Mouse (Mus musculus) intestine, embryonic 14.5 days (tissue): ENCODE measurements around the gene Fscn3. TPM values are rescaled to one million over a fixed set of nuclear protein-coding genes. Genes with fewer than 3 reads are reported as not detected.

Experiments used
- ATAC-seq: fragments of 200-750 bp; cut with Nextera tagmentation; replicated peaks from 2 replicates; pipeline ENCODE4 v1.8.0; 2017; ENCODE audit warnings: low read depth, moderate number of reproducible peaks, moderate TSS enrichment, moderate library complexity; ENCODE audit not compliant: low FRiP score, low TSS enrichment
- DNase-seq: peaks from one replicate; pipeline ENCODE4 v3.0.0-alpha.2; 2018; ENCODE audit warnings: low spot score
- H3K27ac ChIP-seq: fragments of 300-500 bp; sonication (generic); 2 replicates; pipeline ENCODE4 v1.5.1; 2014; ENCODE audit warnings: low read depth, mild to moderate bottlenecking, control low read depth
- H3K27me3 ChIP-seq: fragments of 300-500 bp; sonication (generic); replicated peaks from 2 replicates; pipeline ENCODE4 v1.6.1; 2014; ENCODE audit warnings: low read length, control low read depth; ENCODE audit not compliant: control insufficient read depth, insufficient read depth
- H3K36me3 ChIP-seq: fragments of 300-500 bp; sonication (generic); 2 replicates; pipeline ENCODE4 v1.6.1; 2014; ENCODE audit warnings: low read length, control low read depth; ENCODE audit not compliant: control insufficient read depth, insufficient read depth
- H3K4me1 ChIP-seq: fragments of 300-500 bp; sonication (generic); replicated peaks from 2 replicates; pipeline ENCODE4 v1.6.1; 2014; ENCODE audit warnings: low read length, control low read depth, mixed read lengths; ENCODE audit not compliant: control insufficient read depth, insufficient read depth
- H3K4me2 ChIP-seq: fragments of 300-500 bp; sonication (generic); 2 replicates; pipeline ENCODE4 v1.6.1; 2014; ENCODE audit warnings: low read length
- H3K4me3 ChIP-seq: fragments of 300-500 bp; sonication (generic); 2 replicates; pipeline ENCODE4 v1.5.1; 2014; ENCODE audit warnings: low read depth, low read length, control low read depth, mixed read lengths
- H3K9ac ChIP-seq: fragments of 300-500 bp; sonication (generic); 2 replicates; pipeline ENCODE4 v1.6.1; 2014; ENCODE audit warnings: mild to moderate bottlenecking, low read length
- H3K9me3 ChIP-seq: fragments of 300-500 bp; sonication (generic); 2 replicates; pipeline ENCODE4 v1.6.1; 2016; ENCODE audit warnings: low read length, control low read depth; ENCODE audit not compliant: control insufficient read depth
- WGBS: fragments of 180-500 bp; shearing (Covaris S2); extraction: QIAGEN DNeasy Blood & Tissue Kit; methylation state at CpG from one replicate; pipeline ENCODE4 v1.1.7; 2014; 5-methylcytosine and 5-hydroxymethylcytosine counted together
- polyA plus RNA-seq: library from polyadenylated mRNA; unstranded; fragments of >200 nt; fragmentation: Nextera tagmentation; extraction: Ambion mirVana; gene quantifications from 2 replicates; pipeline ENCODE4 v1.2.1, GENCODE M21; 2014

The Fscn3 gene
- polyA plus RNA-seq = not detected in 2 replicates

- Histone ChIP-seq H3K4me2 (no peak within 1 kb of the TSS), H3K9ac (no peak within 1 kb of the TSS), H3K27me3 (no peaks in the 10 kb centered on the region), H3K4me1 (peaks cover 10% of the 10 kb centered on the region; the same call in 1 of the 2 replicates), H3K9me3 (no peaks in the 10 kb centered on the region), H3K36me3 (peaks cover 18% of the 10 kb centered on the region), H3K27ac (no peak within 1 kb of the TSS), H3K4me3 (no peak within 1 kb of the TSS)
- 83% methylated on average over 3 of the region's 3 CpGs for WGBS
- DNase-seq (no peak), ATAC-seq (no peak)
Measured at GRCm38 (mm10) chr6:28427096-28427839, at the start of gene Fscn3. Fscn3 (plus strand) TSS chr6:28427789.

GRCm38 (mm10) chr6:28381983-28382382, 45.6 kb upstream of the Fscn3 start:
- WGBS = 49% methylated on average over 4 of the region's 4 CpGs
- H3K9ac ChIP-seq = no peak overlapping the region
- H3K4me2 ChIP-seq = no peak overlapping the region
- ATAC-seq (no peak), DNase-seq (no peak)
- H3K4me1 ChIP-seq = no peaks in the 10 kb centered on the region
- no peaks in the 10 kb centered on the region for H3K9me3 ChIP-seq
- H3K4me3 ChIP-seq = no peak overlapping the region
- H3K27ac ChIP-seq = no peak overlapping the region
- no peaks in the 10 kb centered on the region for H3K36me3 ChIP-seq
- H3K27me3 ChIP-seq = no peaks in the 10 kb centered on the region

GRCm38 (mm10) chr6:28385169-28385568, 42.4 kb upstream of the Fscn3 start:
- Histone ChIP-seq H3K27me3 (no peaks in the 10 kb centered on the region), H3K9ac (no peak overlapping the region), H3K4me1 (no peaks in the 10 kb centered on the region), H3K4me3 (no peak overlapping the region), H3K9me3 (no peaks in the 10 kb centered on the region), H3K36me3 (no peaks in the 10 kb centered on the region), H3K27ac (no peak overlapping the region), H3K4me2 (no peak overlapping the region)
- WGBS = 75% methylated on average over 3 of the region's 3 CpGs
- no peak for DNase-seq
- no peak for ATAC-seq

DNA sequence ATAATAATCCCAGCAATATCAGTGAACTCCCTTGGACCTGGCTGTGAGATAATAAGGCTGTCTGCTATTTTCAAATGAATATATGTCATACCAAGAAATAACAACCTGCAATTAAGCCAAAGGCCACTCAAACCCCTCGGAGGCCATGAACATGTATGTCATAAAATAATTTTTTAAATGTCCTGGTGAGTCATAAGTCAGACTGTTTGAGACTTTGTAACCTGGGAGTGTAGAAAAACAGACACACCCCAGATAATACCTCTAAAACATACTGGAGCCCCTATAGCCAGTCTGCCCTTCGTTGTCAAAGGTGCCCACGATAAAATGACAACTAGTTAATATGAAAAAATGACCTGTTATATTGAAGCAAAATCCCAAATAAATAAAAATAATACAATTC, 38.6 kb upstream of the Fscn3 start:
- no peaks in the 10 kb centered on the region for H3K36me3 ChIP-seq
- no peaks in the 10 kb centered on the region for H3K9me3 ChIP-seq
- no peak overlapping the region for H3K9ac ChIP-seq
- H3K4me3 ChIP-seq = no peak overlapping the region
- ATAC-seq = no peak
- 83% methylated on average over 3 of the region's 3 CpGs for WGBS
- H3K4me1 ChIP-seq = no peaks in the 10 kb centered on the region
- no peak for DNase-seq
- no peak overlapping the region for H3K4me2 ChIP-seq
- H3K27ac ChIP-seq = no peak overlapping the region
- H3K27me3 ChIP-seq = no peaks in the 10 kb centered on the region

- DNase-seq = no peak
- Histone ChIP-seq H3K36me3 (no peaks in the 10 kb centered on the region), H3K4me3 (no peak overlapping the region; the same call in 1 of the 2 replicates), H3K27ac (no peak overlapping the region), H3K27me3 (peaks cover 35% of the 10 kb centered on the region), H3K4me2 (peak overlapping the region; percentile 81), H3K4me1 (no peaks in the 10 kb centered on the region), H3K9me3 (peaks cover 7% of the 10 kb centered on the region; the same call in 1 of the 2 replicates), H3K9ac (no peak overlapping the region)
- ATAC-seq = no peak
- 35% methylated on average over 15 of the region's 15 CpGs for WGBS
Measured at GRCm38 (mm10) chr6:28396051-28396852, 31.3 kb upstream of the Fscn3 start.

DNA sequence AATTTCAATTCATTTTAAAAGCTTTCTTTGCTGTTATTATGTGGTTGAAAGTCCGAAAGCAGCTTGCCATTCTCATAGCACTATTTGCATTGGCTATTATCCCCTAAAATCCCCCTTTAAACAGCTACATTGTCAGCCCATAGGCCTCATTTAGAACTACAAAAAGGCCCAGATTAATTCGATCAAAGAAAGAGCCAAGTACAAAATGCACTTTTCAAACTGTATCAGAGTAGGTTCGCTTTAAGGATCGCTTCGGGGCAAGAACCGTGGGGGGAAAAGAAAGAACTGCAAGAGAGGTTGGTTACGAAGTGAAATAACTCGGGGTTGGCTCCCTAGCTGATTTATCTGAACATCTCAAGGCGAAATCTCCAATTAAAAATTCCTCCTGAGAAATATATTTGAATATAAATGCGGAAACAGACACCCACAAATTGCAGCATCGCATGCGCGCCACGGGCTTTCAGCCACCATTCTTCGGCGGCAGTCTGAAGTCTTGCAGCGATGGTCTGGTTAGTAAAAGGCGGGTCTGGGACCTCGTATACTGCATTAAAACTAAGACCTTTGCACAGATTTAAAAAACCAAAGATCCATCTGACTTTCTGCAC, 30.6 kb upstream of the Fscn3 start:
- Histone ChIP-seq H3K9me3 (peaks cover 7% of the 10 kb centered on the region; the same call in 1 of the 2 replicates), H3K4me2 (peak overlapping the region; percentile 81), H3K36me3 (no peaks in the 10 kb centered on the region), H3K9ac (no peak overlapping the region), H3K27ac (no peak overlapping the region), H3K4me3 (peak overlapping the region; percentile 36), H3K4me1 (no peaks in the 10 kb centered on the region), H3K27me3 (peaks cover 35% of the 10 kb centered on the region)
- 5% methylated on average over 19 of the region's 19 CpGs for WGBS
- ATAC-seq (no peak), DNase-seq (peak; percentile 75)

- no peaks in the 10 kb centered on the region for H3K4me1 ChIP-seq
- no peaks in the 10 kb centered on the region for H3K36me3 ChIP-seq
- H3K9me3 ChIP-seq = peaks cover 7% of the 10 kb centered on the region; the same call in 1 of the 2 replicates
- H3K27ac ChIP-seq = no peak within 1 kb of the TSS
- ATAC-seq = no peak
- WGBS = 2% methylated on average over 33 of the region's 33 CpGs
- DNase-seq = peak; percentile 78
- H3K4me2 ChIP-seq = peak within 1 kb of the TSS; percentile 81
- peak within 1 kb of the TSS; percentile 29; the same call in 1 of the 2 replicates for H3K9ac ChIP-seq
- H3K27me3 ChIP-seq = peaks cover 35% of the 10 kb centered on the region
- H3K4me3 ChIP-seq = peak within 1 kb of the TSS; percentile 36
Measured at GRCm38 (mm10) chr6:28397681-28398203, 29.8 kb upstream of the Fscn3 start, which contains the start of gene Zfp800. Zfp800 (minus strand) TSS chr6:28398005.

GRCm38 (mm10) chr6:28398726-28399125, 28.9 kb upstream of the Fscn3 start:
- Histone ChIP-seq H3K4me1 (no peaks in the 10 kb centered on the region), H3K4me3 (no peak overlapping the region), H3K36me3 (no peaks in the 10 kb centered on the region), H3K27ac (no peak overlapping the region), H3K27me3 (peaks cover 35% of the 10 kb centered on the region), H3K9me3 (peaks cover 7% of the 10 kb centered on the region; the same call in 1 of the 2 replicates), H3K4me2 (no peak overlapping the region), H3K9ac (no peak overlapping the region)
- no peak for DNase-seq
- 86% methylated on average over 3 of the region's 3 CpGs for WGBS
- no peak for ATAC-seq
